Mouse (Mus musculus) spleen, postnatal 36 days (tissue): ENCODE measurements around the gene Ptar1.
A peak's percentile ranks its signal among the peaks of the same experiment; 100 is the strongest.

Experiments used
- DNase-seq, 2 experiments: peaks; one replicate each; pipeline ENCODE4 v3.0.0; 2022; ENCODE audit warnings: low spot score in 2 of 2, mixed read lengths in 1 of 2

Gene Ptar1

DNA sequence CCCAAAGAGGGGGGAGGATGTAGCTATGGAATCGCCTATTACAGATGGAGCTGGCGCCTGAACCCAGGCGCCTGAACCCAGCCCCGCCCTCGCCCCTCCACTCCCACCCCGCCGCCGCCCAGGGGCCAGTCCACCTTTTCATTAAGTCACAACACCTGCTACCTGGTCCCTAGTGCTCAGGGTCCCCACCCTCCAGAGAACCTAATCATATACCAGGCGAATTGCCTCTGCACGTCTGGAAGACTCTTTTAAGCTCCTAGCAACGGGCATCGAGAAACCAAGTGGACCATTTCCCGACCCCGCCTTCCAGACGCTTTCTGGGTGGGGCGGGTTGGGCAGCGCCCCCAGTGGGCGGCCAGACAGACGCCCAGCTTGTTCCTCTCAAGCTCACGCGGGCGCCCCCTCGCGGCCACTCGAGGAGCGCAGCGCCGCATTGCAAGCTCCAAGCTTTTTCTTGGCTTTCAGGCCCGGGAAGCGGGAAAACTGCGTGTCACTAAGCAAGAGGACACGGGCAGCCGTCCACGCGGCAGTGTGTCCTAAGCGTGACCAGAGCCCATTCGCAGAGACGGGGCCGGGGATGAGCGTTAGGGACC, 70.8 kb downstream of the Ptar1 start:
- peak; percentile 72 to 75 for DNase-seq

DNA sequence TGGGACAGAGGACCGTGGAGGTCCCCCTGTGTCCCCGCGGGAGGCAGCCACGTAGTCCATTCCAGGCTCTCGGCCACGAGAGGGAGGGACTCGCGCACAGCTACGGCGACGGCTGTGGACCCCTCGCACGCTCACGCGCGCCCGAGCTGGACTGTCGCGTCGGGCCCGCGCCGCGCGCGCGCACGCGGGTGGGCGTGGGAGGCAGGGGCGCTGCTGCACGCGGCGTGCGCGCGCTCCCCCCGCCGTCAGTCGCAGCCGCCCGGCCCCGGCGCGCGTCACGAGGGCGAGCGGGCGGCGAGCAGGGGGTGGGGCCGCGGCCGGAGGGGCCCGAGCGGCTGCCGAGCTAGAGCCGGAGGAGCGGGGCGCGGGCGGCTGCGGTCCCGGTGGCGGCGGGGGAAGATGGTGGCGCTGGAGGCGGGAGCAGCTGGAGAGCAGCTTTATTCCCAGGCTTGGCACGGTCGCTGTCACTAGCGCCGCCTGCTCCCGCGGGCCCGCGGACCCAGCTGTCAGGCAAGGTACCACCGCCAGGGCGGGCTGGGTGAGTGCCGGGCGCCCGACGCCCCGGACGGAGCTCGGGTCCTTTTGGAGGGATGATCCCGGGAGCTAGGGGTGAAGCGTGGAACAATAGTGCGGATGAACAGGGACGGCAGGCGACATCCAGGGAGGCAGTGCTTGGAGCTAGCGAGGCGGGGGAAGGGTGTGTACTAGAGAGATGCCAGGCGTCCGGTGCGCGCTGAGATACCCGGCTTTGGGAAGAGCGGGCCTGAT, 71.5 kb downstream of the Ptar1 start, which contains the start of gene Apba1:
Gene Apba1 (plus strand): TSS at position 334 of the 768 bp plus-strand sequence.
- peak; percentile 51 to 60 for DNase-seq

- peak; percentile 26 to 43 for DNase-seq
These were observed 72.2 kb downstream of the Ptar1 start for GRCm38 (mm10) chr19:23759322-23759945.

DNA sequence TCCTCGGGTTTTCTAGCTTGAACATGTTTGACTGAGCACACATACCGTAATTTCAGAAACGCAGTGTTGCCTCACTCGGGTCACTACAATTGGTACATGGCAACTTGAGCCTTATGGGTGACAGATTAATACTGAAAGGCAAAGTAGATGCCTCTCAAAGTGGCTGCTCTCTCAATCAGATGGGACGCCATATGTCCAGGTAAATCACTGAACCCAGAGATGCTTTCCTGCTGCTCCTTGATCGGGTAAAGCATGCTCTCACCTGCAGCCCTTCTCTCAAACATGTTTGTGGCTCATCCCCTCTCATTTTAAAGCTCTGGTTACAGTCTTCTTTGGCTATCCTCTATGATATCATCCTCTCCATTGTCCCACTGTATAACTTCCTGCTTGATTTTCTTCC, 76.1 kb downstream of the Ptar1 start:
- DNase-seq: no peak

DNA sequence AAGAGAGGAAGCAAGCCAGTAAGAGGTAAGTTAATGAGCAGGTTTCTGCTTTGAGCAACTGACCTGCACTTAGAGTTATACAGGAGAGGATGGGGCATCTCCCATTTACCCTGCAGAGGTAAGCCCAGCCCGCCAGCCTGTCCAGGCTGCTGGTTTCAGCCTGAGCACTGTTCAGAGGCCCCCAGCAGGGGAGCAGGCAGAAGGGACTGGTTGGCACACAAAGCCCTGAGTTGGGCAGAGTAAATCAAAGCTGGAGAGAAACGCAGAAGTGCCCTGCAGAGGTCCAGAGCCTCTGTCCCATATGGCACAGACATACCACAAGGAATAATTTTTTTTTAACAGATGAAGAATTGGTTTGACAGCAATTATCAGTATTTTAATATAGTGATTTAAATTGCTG, 76.8 kb downstream of the Ptar1 start:
- DNase-seq: no peak

DNA sequence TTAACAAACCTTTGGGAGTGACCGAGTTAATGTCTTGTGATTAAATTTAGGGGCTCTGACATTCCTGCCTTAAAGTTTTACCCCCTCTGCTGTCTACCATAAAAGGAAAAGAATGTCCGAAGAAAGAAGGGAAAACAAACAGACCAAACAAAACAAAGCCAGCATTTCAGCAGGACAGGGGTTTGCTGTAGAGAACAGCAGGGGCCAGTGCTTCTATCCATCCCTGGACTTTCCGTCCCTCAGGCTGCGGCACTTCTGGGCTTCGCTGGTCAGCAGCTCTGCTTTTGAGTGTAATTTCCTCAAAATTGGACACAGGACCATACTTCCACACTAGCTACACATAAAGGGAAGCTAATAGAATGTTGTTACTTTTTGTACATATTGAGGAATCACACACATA, 81.6 kb downstream of the Ptar1 start:
- no peak for DNase-seq

DNA sequence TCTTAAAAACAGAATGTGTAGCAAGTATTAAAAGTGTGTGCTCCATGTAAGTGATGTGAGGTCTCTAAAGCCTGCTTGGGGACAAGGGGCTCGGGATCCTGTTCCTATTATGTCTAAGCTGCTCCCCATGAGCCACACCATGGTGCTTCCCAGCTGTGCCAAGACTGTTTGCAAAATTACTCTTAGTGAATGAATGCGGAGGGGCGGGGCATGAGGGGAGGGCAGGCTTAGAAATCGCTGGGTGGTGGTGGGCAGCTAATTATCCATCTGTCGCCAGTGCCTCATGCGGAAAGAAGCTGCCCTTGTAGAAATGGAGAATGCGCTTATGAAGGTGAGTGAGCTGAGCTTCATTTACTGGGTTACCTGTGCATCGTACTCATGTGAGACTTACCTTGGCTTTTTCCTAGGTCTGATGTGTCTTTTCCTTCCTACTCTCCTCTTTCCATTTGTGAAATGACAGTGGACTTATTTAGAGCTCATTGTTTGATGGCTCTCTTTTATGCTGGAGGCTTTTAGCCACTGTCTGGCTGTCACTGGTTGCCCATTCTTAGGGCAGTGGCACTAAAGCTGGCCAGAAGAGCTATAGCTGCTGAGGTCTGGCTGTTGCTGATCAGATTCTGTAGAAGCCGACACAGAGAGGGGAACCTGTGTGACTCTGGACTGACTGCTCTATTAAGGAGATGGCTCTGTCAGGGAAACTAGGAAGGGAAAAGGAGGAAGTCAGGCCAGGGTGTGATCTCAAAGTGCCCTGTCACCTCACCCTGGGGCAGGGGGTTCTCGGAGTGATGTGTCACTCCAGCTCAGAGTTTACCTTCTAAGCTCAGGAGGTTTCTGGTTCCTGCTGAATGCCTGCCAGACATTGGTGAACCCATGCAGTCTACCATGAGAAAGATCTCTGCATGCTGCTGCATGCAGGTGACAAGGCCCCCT, 83.5 kb downstream of the Ptar1 start:
- DNase-seq: no peak

DNA sequence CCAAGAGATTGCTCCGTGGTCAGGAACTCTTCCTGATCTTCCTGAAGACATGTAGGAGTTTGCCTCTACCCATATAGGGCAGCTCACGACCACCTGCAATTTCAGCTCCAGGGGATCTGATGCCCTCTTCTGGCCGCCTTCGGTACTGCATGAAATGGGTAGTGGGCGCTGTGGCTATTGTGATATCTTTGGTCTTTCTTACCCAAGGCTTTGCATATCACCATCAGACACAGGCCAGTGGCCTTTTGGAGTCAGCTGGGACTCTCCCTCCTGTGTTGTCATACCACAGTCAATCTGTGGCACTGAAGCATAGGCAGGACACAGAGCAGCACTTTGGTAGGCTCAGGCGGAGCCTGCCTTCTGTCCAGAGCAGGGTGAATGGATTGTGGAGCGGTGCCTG, 84.7 kb downstream of the Ptar1 start:
- DNase-seq: no peak

DNA sequence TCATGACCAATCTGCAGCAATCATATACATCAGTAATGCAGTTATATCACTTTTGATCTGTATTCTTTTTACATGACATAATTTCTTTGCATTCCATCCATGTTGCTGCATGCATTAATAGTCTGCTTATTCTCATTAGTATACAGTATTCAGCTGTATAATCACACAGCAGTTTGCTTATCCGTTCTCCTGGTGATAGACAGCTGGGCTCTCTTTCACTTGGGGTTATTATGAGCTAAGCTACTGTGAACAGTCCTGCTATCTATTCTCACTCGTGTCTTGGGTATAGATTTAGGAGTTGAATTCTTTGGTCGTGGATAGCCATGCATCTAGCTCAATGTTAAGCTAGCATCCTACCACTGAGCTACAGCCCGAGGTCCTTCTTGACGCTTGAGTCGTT, 88.1 kb downstream of the Ptar1 start:
- no peak for DNase-seq

- DNase-seq: no peak
These were observed 91.9 kb downstream of the Ptar1 start for GRCm38 (mm10) chr19:23779130-23779529.

- DNase-seq: no peak
These were observed 92.9 kb downstream of the Ptar1 start for GRCm38 (mm10) chr19:23780105-23780504.
